Mouse (Mus musculus) left cerebral cortex, postnatal 14 days (tissue): ENCODE data around the gene Lrrc25. TPM values are rescaled to one million over a fixed set of nuclear protein-coding genes. Genes with fewer than 3 reads are reported as not detected.

Source experiments
- DNase-seq, 2 experiments: peaks; one replicate each; pipeline ENCODE4 v3.0.0; 2021 to 2022; ENCODE audit warnings: low spot score in 2 of 2, mixed read lengths in 1 of 2
- intact Hi-C: fragments of 180-260 bp; cut with DNase I; formaldehyde crosslinking; loops from one replicate; pipeline ENCODE4 v1.15.1; 2025
- total RNA-seq, 2 experiments: library from RNA; stranded (reverse); gene quantifications; 2 replicates each; pipeline ENCODE4 v1.2.3; 2021

Gene Lrrc25
- total RNA-seq, 2 experiments from 2014 or later = 0.90 to 0.97 TPM

DNA sequence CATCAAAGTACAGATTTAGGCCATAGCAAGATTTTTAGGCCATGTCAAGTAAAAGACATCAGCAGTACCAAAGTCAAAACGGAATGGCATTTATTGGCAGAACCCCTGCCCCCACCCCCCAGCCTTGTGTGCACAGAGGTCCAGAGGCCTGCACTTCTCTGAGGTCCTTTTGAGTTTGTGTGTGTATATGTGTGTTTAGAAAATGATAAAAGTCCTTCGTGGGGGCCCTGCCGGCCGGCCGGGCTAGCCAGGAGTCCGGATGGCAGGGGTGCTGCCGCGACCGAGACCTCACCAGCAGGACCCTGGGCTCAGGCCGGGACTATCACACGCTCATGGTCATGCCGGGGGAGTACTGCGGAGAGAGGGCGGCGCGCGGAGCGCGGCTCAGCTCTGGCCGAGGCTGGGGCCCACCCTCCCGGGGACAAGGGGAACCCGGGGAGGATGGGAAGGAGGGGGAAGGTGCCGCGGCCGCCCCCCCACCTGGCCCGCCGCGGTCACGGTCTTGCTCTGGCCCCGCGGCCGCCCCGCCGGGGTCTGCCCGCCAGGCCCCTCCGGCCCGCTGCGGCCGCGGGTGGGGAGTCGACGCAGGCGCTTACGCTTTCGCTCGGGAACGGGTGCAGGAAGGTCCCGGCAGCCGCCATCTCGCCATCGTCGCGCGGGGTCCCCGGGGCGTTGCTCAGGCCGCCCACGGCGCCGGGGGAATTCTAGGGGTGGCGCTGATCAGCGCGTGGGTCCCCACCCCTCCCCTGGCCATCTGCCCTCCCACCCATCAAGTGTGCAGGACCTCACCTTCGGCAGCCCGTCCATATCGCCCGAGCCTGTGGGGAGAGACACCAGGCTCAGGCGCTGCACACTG is 18.3 kb upstream of the Lrrc25 start:
- no peak for DNase-seq
- intact Hi-C loops = no loop called here

DNA sequence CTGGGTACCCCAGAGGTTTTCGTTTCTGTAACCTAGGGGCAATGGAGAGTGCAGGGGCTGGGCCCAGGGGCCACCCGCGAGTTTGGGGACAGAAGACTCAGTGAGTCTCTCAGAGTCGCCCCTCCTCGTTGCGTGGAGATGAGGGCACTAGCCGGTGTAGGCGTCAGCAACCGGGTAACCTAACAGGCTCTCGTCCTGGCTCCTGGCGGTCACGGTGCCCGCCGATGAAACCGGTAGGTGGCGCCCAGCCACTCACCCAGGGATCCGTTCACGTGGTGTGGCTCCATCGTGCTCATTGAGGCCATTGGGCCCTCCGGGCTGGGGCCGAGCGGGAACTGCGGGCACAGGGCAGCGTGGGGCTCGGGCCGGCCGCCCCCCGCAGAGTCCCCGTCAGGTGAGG is 17.7 kb upstream of the Lrrc25 start:
- DNase-seq = peak; percentile 84 to 86
- intact Hi-C loops = no loop called here

DNA sequence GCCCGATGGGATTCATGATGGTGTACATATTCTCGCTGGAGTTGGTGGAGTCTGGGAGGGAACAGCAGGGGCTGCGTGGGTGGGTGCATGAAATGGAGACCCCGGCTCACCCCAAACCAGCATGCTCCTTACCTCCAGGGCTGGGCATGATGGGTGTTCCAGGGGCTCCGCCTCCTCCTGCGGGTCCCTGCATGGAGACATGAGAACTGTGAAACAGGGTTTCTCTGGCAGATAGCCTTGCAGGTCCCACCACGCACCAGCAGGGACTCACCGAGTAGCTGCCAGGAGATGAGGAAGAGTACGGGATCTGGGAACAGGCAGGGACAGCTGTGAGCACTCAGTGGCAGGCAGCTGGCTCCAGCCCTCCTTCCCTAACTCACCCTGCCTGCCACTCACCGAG is 17.2 kb upstream of the Lrrc25 start:
- intact Hi-C loops = no loop called here
- DNase-seq = peak in 1 of 2 experiments; percentile 83

DNA sequence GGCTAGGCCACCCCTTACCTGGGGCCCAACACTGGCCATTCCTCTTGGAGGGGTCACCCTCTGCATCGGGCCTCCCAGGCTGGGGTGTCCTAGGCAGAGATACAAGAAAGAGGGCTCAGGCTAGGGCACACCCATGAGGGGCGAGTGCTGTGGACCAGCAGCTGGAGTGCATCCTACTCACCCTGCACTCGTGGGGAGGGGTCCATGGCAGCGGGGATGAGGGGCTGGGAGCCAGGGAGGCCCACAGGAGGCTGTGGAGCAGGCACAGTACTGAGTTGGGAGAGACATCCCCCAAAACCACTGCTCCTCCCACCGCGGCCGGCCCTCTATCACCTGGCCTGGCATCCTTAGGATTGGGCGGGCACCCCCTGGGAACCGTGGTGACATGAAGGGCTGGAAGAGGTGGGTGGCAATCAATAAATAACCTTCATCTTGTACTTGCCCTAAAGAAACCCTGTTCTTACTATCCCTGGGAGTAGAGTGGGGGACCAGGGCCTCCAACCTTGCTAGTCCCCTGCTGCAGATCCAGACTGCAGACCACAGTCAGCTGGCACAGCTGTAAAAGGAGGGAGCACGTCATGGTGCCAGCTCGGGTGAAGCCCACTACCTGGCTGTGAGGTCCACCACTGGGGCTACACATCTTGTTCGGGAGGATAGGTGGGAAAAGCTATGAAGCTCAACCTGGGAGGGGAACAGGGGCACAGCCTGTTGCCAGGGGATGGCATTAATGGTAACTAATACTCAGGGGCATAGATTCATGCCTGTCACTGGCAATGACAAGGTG is 16.3 kb upstream of the Lrrc25 start:
- no peak for DNase-seq
- intact Hi-C loops = no loop called here

DNA sequence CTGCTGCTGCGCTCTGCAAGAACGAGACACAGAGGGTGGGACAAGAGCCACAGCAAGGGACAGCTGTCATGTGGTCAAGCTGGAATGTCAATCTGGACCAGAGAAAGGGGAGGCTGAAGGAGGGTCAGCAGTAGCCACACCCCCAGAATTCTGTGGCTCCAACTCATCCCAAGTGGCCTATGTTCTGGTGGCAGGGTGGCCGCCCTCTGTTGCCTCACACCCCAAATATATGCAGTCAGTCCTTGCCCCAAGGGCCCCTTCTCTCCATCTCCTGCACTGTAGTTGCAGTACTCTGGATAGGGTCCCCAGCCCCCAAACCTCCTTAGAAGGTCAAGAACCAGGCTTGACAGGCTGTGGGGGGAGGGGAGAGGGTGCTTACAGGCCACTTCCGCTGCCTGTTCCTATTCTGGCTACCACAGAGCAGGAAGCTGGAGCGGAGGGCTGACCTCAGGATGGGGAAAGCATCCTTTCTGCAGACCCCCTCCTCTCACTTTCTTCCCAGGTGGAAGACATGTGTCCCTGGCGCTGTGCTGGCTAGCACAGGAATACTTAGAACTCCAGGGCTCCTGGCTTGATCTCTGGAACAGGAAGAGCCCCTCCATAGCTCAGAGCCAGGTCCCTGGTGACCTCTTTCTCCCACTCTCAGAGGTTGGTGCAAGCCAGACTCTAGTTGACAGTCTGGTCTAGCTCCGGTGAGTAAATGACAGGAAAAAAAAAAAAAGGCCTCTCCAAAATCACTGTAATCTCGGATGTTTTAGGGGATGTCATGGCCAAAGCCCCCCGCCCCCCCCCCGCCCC is 15.3 kb upstream of the Lrrc25 start:
- DNase-seq = no peak
- intact Hi-C loops = no loop called here

DNA sequence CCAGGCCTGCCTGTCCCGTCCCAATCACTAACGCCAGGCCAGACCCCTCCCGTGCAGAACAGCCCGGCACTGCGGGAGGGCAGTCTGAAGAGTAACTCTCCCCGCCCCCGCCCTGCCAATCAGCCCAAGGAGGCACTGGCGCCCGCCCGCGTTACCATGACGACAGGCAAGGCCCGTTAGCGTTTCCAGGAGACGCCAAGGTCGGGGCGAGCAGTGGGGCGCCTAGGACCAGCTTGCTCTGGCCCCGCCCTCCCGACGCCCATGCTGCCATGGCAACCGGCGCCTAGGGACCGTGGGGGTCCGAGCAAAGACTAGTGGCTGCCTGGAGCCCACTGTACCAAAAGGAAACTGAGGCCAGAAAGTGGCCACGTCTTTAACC is 14.7 kb upstream of the Lrrc25 start:
- DNase-seq = peak; percentile 88 to 91
- intact Hi-C loops = no loop called here

DNA sequence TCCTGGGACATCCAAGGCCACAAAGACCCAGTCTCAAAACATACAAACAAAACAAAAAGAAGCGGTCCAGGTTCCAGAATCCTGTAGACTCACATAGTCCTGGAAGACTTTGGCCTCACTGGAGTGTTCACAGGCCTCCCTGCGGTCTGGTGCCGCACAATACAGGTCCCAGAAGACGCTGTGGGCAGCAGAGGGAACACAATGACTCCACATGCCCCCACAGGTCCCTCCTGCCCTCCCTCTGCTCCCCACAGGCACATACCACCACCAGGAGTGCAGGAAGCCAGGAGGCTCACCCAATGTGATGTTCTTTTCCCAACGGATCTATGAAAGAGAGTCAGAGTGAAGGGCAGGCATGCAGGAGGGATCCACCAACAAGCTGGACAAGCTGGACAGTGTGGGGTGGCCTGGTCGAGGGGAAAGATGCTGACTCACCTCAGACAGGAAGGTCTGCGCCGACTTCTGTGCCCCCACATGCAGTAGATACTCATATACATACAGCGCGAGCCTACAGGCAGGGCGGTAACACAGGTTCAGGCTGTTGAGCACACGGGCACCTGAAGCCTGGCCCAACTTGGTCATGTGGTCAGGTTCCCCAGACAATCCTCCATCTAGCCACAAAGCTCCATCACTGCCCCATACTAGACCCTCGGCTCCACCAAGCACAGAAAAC is 13.7 kb upstream of the Lrrc25 start:
- intact Hi-C loops = no loop called here

DNA sequence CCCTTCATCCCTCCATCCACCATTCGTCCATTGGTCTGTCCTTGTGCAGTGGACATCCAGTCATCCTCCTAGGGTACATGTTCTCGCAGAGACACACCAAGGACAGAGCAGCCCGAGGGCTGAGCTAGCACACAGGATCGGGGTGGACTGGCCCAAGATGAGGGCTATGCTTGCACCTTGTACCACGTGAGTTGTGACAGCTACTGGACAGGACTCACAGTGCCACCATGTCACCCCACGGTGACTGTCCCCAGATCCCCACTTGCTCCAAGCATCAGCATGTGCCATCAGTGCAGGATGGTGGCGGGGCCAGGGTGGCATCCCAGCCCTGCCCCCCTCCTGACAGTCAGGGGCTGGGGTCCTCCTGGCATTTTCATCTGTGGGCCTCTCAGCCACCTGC is 11.4 kb upstream of the Lrrc25 start:
- intact Hi-C loops = no loop called here
- no peak for DNase-seq

More for the DNA sequence above, 13.7 kb upstream of the Lrrc25 start:
- no peak for DNase-seq

DNA sequence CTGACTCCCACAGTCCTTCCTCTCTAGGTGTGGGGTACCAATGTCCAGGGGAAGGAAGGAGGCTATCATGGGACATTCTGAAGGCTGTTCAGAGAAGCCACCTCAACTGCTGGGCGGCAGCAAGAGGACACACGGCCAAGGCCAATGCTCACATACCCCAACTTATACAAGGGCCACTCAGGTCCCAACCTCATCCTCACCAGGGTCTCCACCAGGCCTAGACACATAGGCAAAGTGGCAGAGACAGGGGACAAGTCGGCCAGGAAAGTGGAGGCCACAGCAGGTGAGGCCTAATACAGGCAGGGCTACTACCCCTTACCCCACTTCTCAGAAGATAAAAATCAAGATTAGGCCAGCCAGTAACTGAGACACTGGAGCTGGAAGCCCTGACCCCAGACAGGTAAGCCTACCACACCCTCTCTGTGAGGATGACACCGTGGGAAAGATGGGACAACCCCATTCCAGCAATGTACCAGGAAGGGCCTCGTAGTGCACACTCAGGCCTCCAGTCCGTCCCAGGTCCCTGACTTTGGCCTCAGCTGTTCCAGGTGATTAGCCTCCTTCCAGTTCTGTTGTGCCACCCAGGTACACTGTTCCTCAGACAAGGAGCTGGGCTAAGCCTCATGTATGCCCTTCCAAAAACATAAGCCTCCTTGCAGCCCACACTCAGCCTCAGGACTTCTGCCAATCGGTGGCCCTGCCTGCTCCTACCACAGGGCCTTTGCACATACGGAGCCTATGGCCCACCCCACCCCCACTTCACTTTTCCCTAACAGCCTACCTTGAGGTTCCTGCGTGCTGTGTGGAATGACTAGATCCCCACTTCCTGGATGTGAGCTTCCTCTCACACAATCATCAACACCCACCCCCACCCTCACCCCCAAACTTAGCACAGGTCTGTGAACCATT is 9.8 kb upstream of the Lrrc25 start:
- DNase-seq = no peak
- intact Hi-C loops = no loop called here

DNA sequence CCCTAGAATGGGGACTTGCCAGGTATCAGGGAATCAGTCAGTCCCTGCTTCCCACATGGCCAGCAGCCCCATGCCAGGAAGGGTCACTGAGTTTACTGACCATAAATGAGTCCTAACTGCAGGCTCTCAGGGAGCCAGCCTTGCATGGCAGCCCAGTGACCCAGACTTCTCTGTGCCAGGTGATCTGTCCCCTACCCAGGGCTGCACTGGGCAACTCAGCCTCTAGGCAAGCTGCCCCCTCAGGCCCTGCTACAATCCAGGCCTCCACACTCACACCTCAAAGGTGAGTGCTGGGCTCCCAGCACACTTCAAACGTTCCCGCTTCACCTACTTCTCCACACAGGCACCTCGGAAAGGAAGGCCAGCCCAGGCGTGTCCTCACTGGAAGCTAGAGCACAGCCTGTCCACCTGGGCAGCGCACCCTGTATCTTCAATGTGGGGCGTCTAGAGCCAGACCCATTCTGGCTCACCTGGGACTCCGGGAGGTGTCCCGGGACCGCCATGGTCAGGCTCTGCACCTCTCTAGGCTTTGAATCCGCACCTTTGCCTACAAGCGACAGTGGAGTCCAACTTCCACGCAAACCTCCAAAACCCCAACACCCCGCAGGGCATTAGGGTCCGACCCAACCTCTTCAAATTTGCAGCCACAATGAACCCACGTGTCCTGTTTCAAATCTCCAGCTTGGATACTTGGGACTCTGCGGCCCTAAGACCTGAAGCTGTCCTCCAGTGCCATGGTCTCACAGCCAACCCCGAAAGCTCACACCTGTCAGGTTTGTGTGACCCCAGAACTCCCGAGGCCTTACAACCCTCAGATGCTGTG is 9.0 kb upstream of the Lrrc25 start:
- intact Hi-C loops = no loop called here
- DNase-seq = no peak

DNA sequence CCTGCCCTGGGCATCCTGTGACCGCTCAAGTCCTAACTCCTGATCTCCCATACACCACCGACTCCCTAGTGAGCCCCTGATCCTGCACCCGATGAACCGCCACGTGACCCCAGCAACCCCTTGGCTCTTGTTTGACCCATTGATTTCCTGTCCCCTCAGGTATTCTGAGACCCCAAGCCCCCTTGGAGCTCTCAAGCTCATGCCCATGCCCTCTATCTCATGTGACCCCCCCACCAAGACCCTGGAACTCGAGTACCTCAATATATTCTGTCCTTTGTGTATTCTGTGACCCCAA is 8.4 kb upstream of the Lrrc25 start:
- DNase-seq = no peak
- intact Hi-C loops = no loop called here

DNA sequence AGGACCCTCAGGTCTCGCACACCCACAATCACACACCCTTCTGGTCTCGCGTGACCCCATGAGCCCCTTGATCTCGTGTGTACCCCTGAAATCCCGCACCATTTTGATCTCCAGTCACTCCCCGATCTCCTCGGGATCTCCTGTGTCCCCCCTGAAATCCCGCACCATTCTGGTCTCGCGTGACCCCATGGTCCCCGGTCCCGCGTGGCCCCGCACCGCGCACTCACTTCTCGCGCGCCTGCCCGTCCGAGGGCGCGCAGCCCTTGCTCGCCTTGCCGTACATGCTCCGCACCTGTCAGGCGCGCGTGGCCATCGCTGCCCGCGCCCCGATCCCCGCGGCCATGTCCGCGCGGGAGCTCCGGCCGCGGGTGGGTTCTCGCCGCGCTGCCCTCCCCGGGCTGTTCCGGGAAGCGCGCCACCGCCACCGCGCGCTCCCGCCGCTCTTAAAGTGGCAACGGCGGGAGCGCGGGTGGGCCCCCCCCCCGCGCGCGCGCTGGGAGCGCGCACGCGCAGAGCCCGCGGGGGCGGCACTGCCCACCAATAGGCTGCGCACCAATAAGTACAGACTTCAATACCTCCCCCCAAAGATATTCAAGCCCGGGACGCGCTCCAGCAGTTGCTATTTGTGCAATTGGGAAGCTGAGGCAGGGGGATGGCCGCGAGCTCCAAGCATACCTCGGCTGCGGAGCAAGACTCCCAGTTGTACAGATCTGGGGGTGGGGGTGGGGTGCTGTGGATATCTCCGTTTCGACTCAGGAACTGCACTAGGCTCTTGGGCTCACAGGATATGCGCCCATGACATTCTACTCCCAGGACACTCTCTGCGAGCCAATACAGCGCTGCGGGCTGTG is 7.8 kb upstream of the Lrrc25 start:
- DNase-seq = peak; percentile 67 to 76

DNA sequence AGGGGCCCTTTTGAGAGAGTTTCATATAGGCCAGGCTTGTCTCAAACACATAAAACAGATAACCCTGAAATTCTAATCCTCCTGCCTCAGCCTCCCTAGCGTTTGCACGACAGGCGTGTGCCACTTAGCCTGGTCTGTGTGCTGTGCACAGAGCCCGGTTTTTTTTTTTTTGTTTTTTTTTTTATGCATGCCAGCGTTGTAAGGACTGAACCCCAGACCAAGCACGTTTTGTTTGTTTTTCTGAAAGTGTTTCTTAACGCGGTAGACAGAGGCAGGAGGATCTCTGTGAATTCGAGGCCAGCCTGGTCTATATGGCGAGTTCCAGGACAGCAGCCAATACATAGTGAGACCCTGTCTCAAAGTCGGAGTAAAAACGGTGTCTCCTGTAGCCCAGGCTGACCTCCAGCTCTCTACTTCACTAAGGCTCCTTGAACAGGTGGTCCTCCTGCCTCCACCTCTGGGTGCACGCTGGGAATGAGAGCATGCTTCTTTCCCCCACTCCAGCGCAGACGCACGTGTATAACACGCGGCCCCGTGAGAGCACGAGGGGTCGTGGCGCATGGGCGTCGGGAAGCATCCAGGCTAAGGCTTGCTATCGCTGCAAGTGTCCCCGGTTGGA is 7.1 kb upstream of the Lrrc25 start, which contains the start of gene Ssbp4:
Gene Ssbp4 (minus strand): TSS at position 124 of the 619 bp plus-strand sequence.
- DNase-seq = no peak
- intact Hi-C loops = no loop called here

More for the DNA sequence above, 7.8 kb upstream of the Lrrc25 start:
- intact Hi-C loops = no loop called here

DNA sequence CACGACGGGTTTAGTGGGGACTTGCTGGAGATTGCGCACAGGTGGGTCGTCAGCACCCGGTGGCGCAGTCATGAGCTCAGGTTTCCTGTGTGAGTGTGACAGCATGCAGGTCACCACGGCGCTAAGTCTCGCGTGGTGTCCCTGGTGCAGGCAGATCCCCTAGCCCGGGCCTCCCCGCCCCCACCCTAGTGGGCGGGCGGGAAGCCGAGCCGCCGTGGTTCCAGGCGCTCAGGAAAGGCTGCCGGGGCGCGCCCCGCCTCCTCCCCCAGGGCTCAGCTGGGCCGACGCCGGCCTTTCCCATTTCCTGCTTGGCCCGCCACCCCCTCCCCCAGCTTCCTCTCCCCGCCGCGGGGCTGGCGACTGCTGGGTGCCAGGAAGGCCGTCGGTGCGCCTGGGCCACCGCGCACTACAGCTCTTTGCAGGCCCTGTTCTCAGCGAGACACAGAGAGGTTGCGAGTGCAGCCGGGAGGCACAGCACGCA is 6.5 kb upstream of the Lrrc25 start:
- intact Hi-C loops = no loop called here
- peak; percentile 72 to 91 for DNase-seq

DNA sequence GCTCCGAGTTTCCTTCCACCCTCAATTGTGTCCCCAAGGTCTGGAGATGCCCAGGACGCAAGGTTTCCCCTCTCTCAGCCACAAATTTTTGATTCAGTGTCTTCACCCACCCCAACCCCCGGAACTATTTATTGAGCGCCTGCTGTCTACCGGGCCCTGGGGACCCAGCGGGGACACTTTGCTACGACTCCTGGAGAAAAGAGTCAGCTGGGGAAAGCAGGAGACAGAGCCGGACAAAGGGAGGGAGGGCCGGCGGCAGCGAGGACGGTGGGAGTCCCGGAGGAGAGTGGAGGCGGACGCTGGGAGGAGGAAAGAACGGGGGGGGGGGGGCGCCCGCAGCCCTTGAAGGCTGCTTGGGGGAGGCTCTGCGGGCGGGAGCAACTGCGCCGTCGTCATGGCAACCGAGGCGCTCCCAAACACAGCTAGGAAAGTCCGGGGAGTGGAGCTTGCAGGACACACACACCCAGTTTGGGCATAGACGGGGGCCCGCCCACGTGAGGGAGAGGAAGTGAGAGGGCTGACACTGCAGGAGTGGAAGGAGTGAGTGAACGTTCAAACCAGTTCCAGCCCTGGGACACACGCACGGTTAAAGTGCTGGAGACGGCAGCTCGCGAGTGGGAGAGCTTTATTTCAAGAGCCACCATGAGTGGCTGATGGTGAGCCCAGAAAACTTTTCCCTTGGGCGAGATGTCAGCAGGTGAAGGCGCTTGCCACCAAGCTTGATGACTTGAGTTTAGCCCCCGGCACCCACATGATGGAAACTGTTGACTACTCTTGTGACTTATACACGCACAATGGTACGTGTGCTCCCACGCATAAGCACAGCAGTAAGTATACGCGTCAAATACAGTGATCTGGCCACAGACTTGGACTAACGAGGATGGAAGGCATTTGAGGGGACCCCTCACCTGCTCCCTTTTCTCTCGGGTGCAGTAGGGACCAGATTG is 5.8 kb upstream of the Lrrc25 start:
- peak; percentile 90 to 96 for DNase-seq
- intact Hi-C loops = loop anchor here (1.0 to 5.0 kb wide), 2 partner anchors 19 to 47 kb away; no protein-coding TSS in a partner anchor
